In the genomic region with DNA sequence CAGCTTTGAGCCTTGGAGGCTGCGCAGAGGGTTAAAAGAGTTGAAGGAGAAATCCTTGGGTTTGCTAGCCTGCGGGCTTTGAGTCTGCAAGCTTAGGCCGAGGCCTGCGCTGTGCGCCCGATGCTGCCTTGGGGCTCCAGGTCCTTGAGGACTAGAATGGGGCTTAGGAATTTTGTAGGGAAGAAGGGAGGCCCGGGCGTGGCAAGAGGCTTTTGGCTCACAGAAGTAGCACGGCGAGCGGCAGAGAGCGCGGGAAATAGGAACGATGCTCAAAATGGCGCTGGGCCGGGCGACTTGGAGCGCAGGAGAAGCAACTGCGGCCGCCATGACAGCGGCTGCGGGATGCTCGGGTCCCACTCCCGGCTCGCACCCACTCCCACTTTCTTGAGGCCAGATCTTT, we compare ENCODE assay signal across 8 mouse cellular contexts. TPM values are rescaled to one million over a fixed set of nuclear protein-coding genes. Genes with fewer than 3 reads are reported as not detected.
DNase-seq lines count a peak whose midpoint lies in the region; ATAC-seq and TF ChIP-seq lines count a peak whose summit lies in the region.

No protein-coding gene starts in this region.

- intact Hi-C loops in left cerebral cortex, postnatal 10 days (cut with DNase I), result loop anchor here (5.0 to 10.0 kb wide), 2 partner anchors 62 to 180 kb away; partner anchors contain the start of gene Hoxb6

- H3K4me2 ChIP-seq in intestine, embryonic 14.5 days (ENCODE audit: low read length), result peak overlapping the region; percentile 83
- peak overlapping the region; percentile 51 for H3K4me2 ChIP-seq in liver, postnatal 0 days (ENCODE audit: low read depth, low read length)

- no peaks in the 10 kb centered on the region for H3K9me3 ChIP-seq in intestine, embryonic 14.5 days (ENCODE audit: control insufficient read depth, low read length)
- H3K9me3 ChIP-seq in liver, postnatal 0 days (ENCODE audit: low read length), result no peaks in the 10 kb centered on the region

- H3K36me3 ChIP-seq in intestine, embryonic 14.5 days (ENCODE audit: control insufficient read depth, insufficient read depth, low read length), result peaks cover 8% of the 10 kb centered on the region; the same call in 1 of the 2 replicates
- H3K36me3 ChIP-seq in liver, postnatal 0 days (replicated peaks; ENCODE audit: insufficient read depth, low read length), result no peaks in the 10 kb centered on the region

- H3K4me3 ChIP-seq in intestine, embryonic 14.5 days (ENCODE audit: low read depth, low read length), result peak overlapping the region; percentile 50
- H3K4me3 ChIP-seq in liver, postnatal 0 days (ENCODE audit: low read depth, low read length), result 0 out of 2 replicates have a peak overlapping the region, but pooled peaks have one; percentile 12

- no peak for TF ChIP-seq EP300 in liver, postnatal 0 days (IDR thresholded peaks at IDR 0.05; ENCODE audit: low read depth)

- peak; percentile 4 for DNase-seq in gastrocnemius, postnatal 25 days
- DNase-seq in gastrocnemius, adult 8-10 months (ENCODE audit: low spot score in 2 of 2), result no peak
- DNase-seq in embryo, embryonic 9.5 days (ENCODE audit: extremely low spot score), result peak; percentile 84
- DNase-seq in intestine, embryonic 14.5 days (ENCODE audit: low spot score), result peak; percentile 92
- no peak for DNase-seq in liver, postnatal 0 days
- no peak for DNase-seq in layer of hippocampus, postnatal 36 days
- DNase-seq in frontal cortex, postnatal 10 days (ENCODE audit: low spot score in 2 of 2), result no peak
- no peak for DNase-seq in left cerebral cortex, postnatal 10 days (ENCODE audit: extremely low spot score in 1 of 2, low spot score in 2 of 2)

- 2% methylated on average over 25 of the region's 25 CpGs for WGBS in intestine, embryonic 14.5 days
- 6% methylated on average over 23 of the region's 25 CpGs for WGBS in liver, postnatal 0 days (ENCODE audit: insufficient replicate concordance)

- H3K4me1 ChIP-seq in intestine, embryonic 14.5 days (replicated peaks; ENCODE audit: control insufficient read depth, insufficient read depth, low read length), result peaks cover 25% of the 10 kb centered on the region
- no peaks in the 10 kb centered on the region for H3K4me1 ChIP-seq in liver, postnatal 0 days (ENCODE audit: insufficient read depth)

- no peaks in the 10 kb centered on the region for H3K27me3 ChIP-seq in intestine, embryonic 14.5 days (replicated peaks; ENCODE audit: control insufficient read depth, insufficient read depth, low read length)
- H3K27me3 ChIP-seq in liver, postnatal 0 days (ENCODE audit: insufficient read depth, low read length), result peaks cover 76% of the 10 kb centered on the region

- TF ChIP-seq CTCF in liver, postnatal 0 days (IDR thresholded peaks at IDR 0.05; ENCODE audit: low read depth), result no peak

- peak overlapping the region; percentile 99 for H3K27ac ChIP-seq in intestine, embryonic 14.5 days (ENCODE audit: low read depth)
- no peak overlapping the region for H3K27ac ChIP-seq in liver, postnatal 0 days (ENCODE audit: low read depth)

- ATAC-seq in intestine, embryonic 14.5 days (replicated peaks; ENCODE audit: low FRiP score, low TSS enrichment, low read depth), result no peak
- no peak for ATAC-seq in liver, postnatal 0 days

- peak overlapping the region; percentile 87 for H3K9ac ChIP-seq in intestine, embryonic 14.5 days (ENCODE audit: low read length)
- H3K9ac ChIP-seq in liver, postnatal 0 days (replicated peaks), result 0 out of 2 replicates have a peak overlapping the region, but pooled peaks have one; percentile 21

RNA-seq across cellular contexts. Expression of gene Hoxb2, which starts 4.1 kb away (rescaled TPM):
- total RNA-seq in gastrocnemius, postnatal 25 days (2021), result under 1 TPM; 0.15 to 0.24 TPM
- total RNA-seq in gastrocnemius, adult 8-10 months (2022), result under 1 TPM in 2 of 4 experiments, not detected in 2; 0.22 to 0.24 TPM
- polyA plus RNA-seq in intestine, embryonic 14.5 days (2014; fragmentation: Nextera tagmentation; extraction: Ambion mirVana), result 22.9 and 27.9 TPM in 2 replicates
- 0.67 and 1.1 TPM in 2 replicates for polyA plus RNA-seq in liver, postnatal 0 days (2015; fragmentation: Nextera tagmentation; extraction: Ambion mirVana)
- total RNA-seq in layer of hippocampus, postnatal 36 days (2021), result not detected
- not detected for total RNA-seq in left cerebral cortex, postnatal 10 days (2021)

RNA-seq across cellular contexts. Expression of gene Hoxb1, which starts 11.2 kb away (rescaled TPM):
- not detected for total RNA-seq in gastrocnemius, postnatal 25 days (2021)
- not detected for total RNA-seq in gastrocnemius, adult 8-10 months (2022)
- polyA plus RNA-seq in intestine, embryonic 14.5 days (2014; fragmentation: Nextera tagmentation; extraction: Ambion mirVana), result 0.36 and 0.42 TPM in 2 replicates
- polyA plus RNA-seq in liver, postnatal 0 days (2015; fragmentation: Nextera tagmentation; extraction: Ambion mirVana), result not detected in 2 replicates
- total RNA-seq in layer of hippocampus, postnatal 36 days (2021), result not detected
- not detected for total RNA-seq in left cerebral cortex, postnatal 10 days (2021)

RNA-seq across cellular contexts. Expression of gene Hoxb3, which starts 31.2 kb away (rescaled TPM):
- under 1 TPM; 0.43 to 0.78 TPM for total RNA-seq in gastrocnemius, postnatal 25 days (2021)
- under 1 TPM; 0.24 to 0.40 (median 0.30) TPM for total RNA-seq in gastrocnemius, adult 8-10 months (2022)
- 3.7 and 4.9 TPM in 2 replicates for polyA plus RNA-seq in intestine, embryonic 14.5 days (2014; fragmentation: Nextera tagmentation; extraction: Ambion mirVana)
- polyA plus RNA-seq in liver, postnatal 0 days (2015; fragmentation: Nextera tagmentation; extraction: Ambion mirVana), result 0.19 and 0.26 TPM in 2 replicates
- total RNA-seq in layer of hippocampus, postnatal 36 days (2021), result not detected
- not detected for total RNA-seq in left cerebral cortex, postnatal 10 days (2021)

RNA-seq across cellular contexts. Expression of gene Hoxb4, which starts 36.3 kb away (rescaled TPM):
- total RNA-seq in gastrocnemius, postnatal 25 days (2021), result under 1 TPM; 0.24 to 0.38 TPM
- total RNA-seq in gastrocnemius, adult 8-10 months (2022), result under 1 TPM; 0.15 to 0.46 (median 0.21) TPM
- polyA plus RNA-seq in intestine, embryonic 14.5 days (2014; fragmentation: Nextera tagmentation; extraction: Ambion mirVana), result 3.5 and 3.8 TPM in 2 replicates
- polyA plus RNA-seq in liver, postnatal 0 days (2015; fragmentation: Nextera tagmentation; extraction: Ambion mirVana), result 0.22 and 0.27 TPM in 2 replicates
- total RNA-seq in layer of hippocampus, postnatal 36 days (2021), result not detected
- not detected for total RNA-seq in left cerebral cortex, postnatal 10 days (2021)

RNA-seq across cellular contexts. Expression of gene Hoxb5, which starts 51.2 kb away (rescaled TPM):
- under 1 TPM; 0.38 to 0.64 TPM for total RNA-seq in gastrocnemius, postnatal 25 days (2021)
- total RNA-seq in gastrocnemius, adult 8-10 months (2022), result under 1 TPM; 0.29 to 0.49 (median 0.37) TPM
- polyA plus RNA-seq in intestine, embryonic 14.5 days (2014; fragmentation: Nextera tagmentation; extraction: Ambion mirVana), result 49.6 and 51.6 TPM in 2 replicates
- 0.75 and 0.91 TPM in 2 replicates for polyA plus RNA-seq in liver, postnatal 0 days (2015; fragmentation: Nextera tagmentation; extraction: Ambion mirVana)
- not detected for total RNA-seq in layer of hippocampus, postnatal 36 days (2021)
- not detected for total RNA-seq in left cerebral cortex, postnatal 10 days (2021)

Comparison
In these comparisons a context has a peak if more than half of its experiments do, and no peak if none do; other contexts are left out.
1. DNase-seq: peak in gastrocnemius, postnatal 25 days (single experiment), embryo, embryonic 9.5 days (single experiment) and intestine, embryonic 14.5 days (single experiment); none in gastrocnemius, adult 8-10 months (0 of 2), liver, postnatal 0 days (single experiment), layer of hippocampus, postnatal 36 days (0 of 2), frontal cortex, postnatal 10 days (0 of 2) and left cerebral cortex, postnatal 10 days (0 of 2).